Mouse (Mus musculus): Measurements from ENCODE around the gene R3hdml. TPM values are rescaled to one million over a fixed set of nuclear protein-coding genes. Genes with fewer than 3 reads are reported as not detected.

Gene R3hdml
- total and polyA plus RNA-seq, 3 experiments: not detected

- Histone ChIP-seq H3K4me3 (replicated peaks in 1 of 3; ENCODE audit: low read depth in 2 of 3, low read length in 2 of 3, poor library complexity in 1 of 3) (no peak overlapping the region), H3K27ac (ENCODE audit: insufficient read depth, low read depth) (no peak overlapping the region), H3K36me3 (replicated peaks in 1 of 2; ENCODE audit: control insufficient read depth in 1 of 2, insufficient read depth in 1 of 2, low read length in 1 of 2) (no peaks in the 10 kb centered on the region), H3K4me2 (ENCODE audit: insufficient read depth, low read depth, poor library complexity, severe bottlenecking) (no peak overlapping the region), H3K27me3 (replicated peaks) (peaks cover 91% of the 10 kb centered on the region), H3K79me2 (replicated peaks; ENCODE audit: control insufficient read depth, extremely low read depth, insufficient read depth, poor library complexity, severe bottlenecking) (no peaks in the 10 kb centered on the region), H3K4me1 (ENCODE audit: control insufficient read depth in 1 of 2, insufficient read depth in 2 of 2) (peaks cover 0 to 3% of the 10 kb centered on the region in 2 experiments; a peak in 1 of 4 replicates), H3K9me3 (replicated peaks; ENCODE audit: low read length) (peaks cover 3% of the 10 kb centered on the region), H3K9ac (ENCODE audit: insufficient read depth, low read depth) (no peak overlapping the region)
- in situ Hi-C loops (cut with MboI; ENCODE audit: low pct_ligation_motif_present, low pct_unique_long_range_greater_than_20kb, low sequenced_read_pairs) (no loop called here), dilution Hi-C loops (cut with MboI; ENCODE audit: extremely low pct_ligation_motif_present, extremely low pct_unique_long_range_greater_than_20kb, low sequenced_read_pairs) (no loop called here)
- DNase-seq (ENCODE audit: extremely low read depth): no peak
- no peak for TF ChIP-seq JUN (IDR thresholded peaks at IDR 0.05; ENCODE audit: insufficient read depth, low read depth, low read length)
- TF ChIP-seq EP300 (IDR thresholded peaks at IDR 0.05; ENCODE audit: low read length): no peak
- no peak for TF ChIP-seq ETS1 (conservative IDR thresholded peaks at IDR 0.05; ENCODE audit: low read depth, low read length)
- no peak for TF ChIP-seq TBP (conservative IDR thresholded peaks at IDR 0.05; ENCODE audit: low read depth, low read length)
- no peak for TF ChIP-seq GABPA (IDR thresholded peaks at IDR 0.05; ENCODE audit: insufficient replicate concordance, low read depth, low read length)
- TF ChIP-seq POLR2A (IDR thresholded peaks at IDR 0.05; ENCODE audit: low read depth, low read length): no peak
- TF ChIP-seq ELF1 (IDR thresholded peaks at IDR 0.05; ENCODE audit: low read depth, low read length): no peak
- no peak for TF ChIP-seq ZKSCAN1 (IDR thresholded peaks at IDR 0.05; ENCODE audit: borderline replicate concordance, low read depth, low read length)
- no peak for TF ChIP-seq MAFK (IDR thresholded peaks at IDR 0.05; ENCODE audit: insufficient replicate concordance, low read length)
- TF ChIP-seq PAX5 (IDR thresholded peaks at IDR 0.05; ENCODE audit: low read length): no peak
- no peak for TF ChIP-seq ZC3H11A (IDR thresholded peaks at IDR 0.05; ENCODE audit: low read depth, low read length)
These were observed 2.3 kb downstream of the R3hdml start for GRCm38 (mm10) chr2:163494456-163494855.

- Histone ChIP-seq H3K27me3 (replicated peaks) (peaks cover 89% of the 10 kb centered on the region), H3K4me2 (ENCODE audit: insufficient read depth, low read depth, poor library complexity, severe bottlenecking) (no peak overlapping the region)
These were observed 10.1 kb downstream of the R3hdml start for GRCm38 (mm10) chr2:163502219-163502618.

More at GRCm38 (mm10) chr2:163502219-163502618, 10.1 kb downstream of the R3hdml start:
- Histone ChIP-seq H3K9me3 (replicated peaks; ENCODE audit: low read length) (peaks cover 3% of the 10 kb centered on the region), H3K4me1 (ENCODE audit: control insufficient read depth in 1 of 2, insufficient read depth in 2 of 2) (no peaks in the 10 kb centered on the region), H3K9ac (ENCODE audit: insufficient read depth, low read depth) (no peak overlapping the region), H3K36me3 (replicated peaks in 1 of 2; ENCODE audit: control insufficient read depth in 1 of 2, insufficient read depth in 1 of 2, low read length in 1 of 2) (no peaks in the 10 kb centered on the region), H3K79me2 (replicated peaks; ENCODE audit: control insufficient read depth, extremely low read depth, insufficient read depth, poor library complexity, severe bottlenecking) (no peaks in the 10 kb centered on the region), H3K4me3 (replicated peaks in 1 of 3; ENCODE audit: low read depth in 2 of 3, low read length in 2 of 3, poor library complexity in 1 of 3) (no peak overlapping the region), H3K27ac (ENCODE audit: insufficient read depth, low read depth) (no peak overlapping the region)
- in situ Hi-C loops (cut with MboI; ENCODE audit: low pct_ligation_motif_present, low pct_unique_long_range_greater_than_20kb, low sequenced_read_pairs) (no loop called here), dilution Hi-C loops (cut with MboI; ENCODE audit: extremely low pct_ligation_motif_present, extremely low pct_unique_long_range_greater_than_20kb, low sequenced_read_pairs) (no loop called here)
- no peak for DNase-seq (ENCODE audit: extremely low read depth)
- no peak for TF ChIP-seq ELF1 (IDR thresholded peaks at IDR 0.05; ENCODE audit: low read depth, low read length)
- no peak for TF ChIP-seq MAX (IDR thresholded peaks at IDR 0.05; ENCODE audit: low read length)
- no peak for TF ChIP-seq RAD21 (IDR thresholded peaks at IDR 0.05; ENCODE audit: low read depth, low read length)
- TF ChIP-seq MEF2A (IDR thresholded peaks at IDR 0.05; ENCODE audit: borderline replicate concordance, low read depth, low read length): no peak
- no peak for TF ChIP-seq KAT2A (IDR thresholded peaks at IDR 0.05; ENCODE audit: insufficient replicate concordance, low read length)
- TF ChIP-seq ZMIZ1 (IDR thresholded peaks at IDR 0.05; ENCODE audit: low read depth, low read length): no peak
- no peak for TF ChIP-seq MYC (IDR thresholded peaks at IDR 0.05; ENCODE audit: low read depth, low read length)
- TF ChIP-seq ZNF384 (IDR thresholded peaks at IDR 0.05; ENCODE audit: low read depth, low read length): no peak
- no peak for TF ChIP-seq EP300 (IDR thresholded peaks at IDR 0.05; ENCODE audit: low read length)
- TF ChIP-seq ZKSCAN1 (IDR thresholded peaks at IDR 0.05; ENCODE audit: borderline replicate concordance, low read depth, low read length): no peak
- no peak for TF ChIP-seq ZC3H11A (IDR thresholded peaks at IDR 0.05; ENCODE audit: low read depth, low read length)
- no peak for TF ChIP-seq MAFK (IDR thresholded peaks at IDR 0.05; ENCODE audit: insufficient replicate concordance, low read length)
- no peak for TF ChIP-seq USF2 (conservative IDR thresholded peaks at IDR 0.05; ENCODE audit: low read depth, low read length)
- no peak for TF ChIP-seq ETS1 (conservative IDR thresholded peaks at IDR 0.05; ENCODE audit: low read depth, low read length)
- TF ChIP-seq MAZ (IDR thresholded peaks at IDR 0.05; ENCODE audit: low read depth, low read length): no peak
- no peak for TF ChIP-seq PAX5 (IDR thresholded peaks at IDR 0.05; ENCODE audit: low read length)
- no peak for TF ChIP-seq UBTF (IDR thresholded peaks at IDR 0.05; ENCODE audit: low read depth, low read length)
